Mouse (Mus musculus): ENCODE results near the gene Olfr547. TPM values are rescaled to one million over a fixed set of nuclear protein-coding genes. Genes with fewer than 3 reads are reported as not detected.
A peak's percentile ranks its signal among the peaks of the same experiment; 100 is the strongest.
"Not testable (repeated sequence)": the region's sequence is repeated elsewhere in the genome, so short reads cannot be mapped to it uniquely, and the experiment has no call there.

Olfr547 gene
- not detected for total RNA-seq (2021)
- long read RNA-seq, experiment 1 = 0 reads
- long read RNA-seq, experiment 2 = 0 reads

DNA sequence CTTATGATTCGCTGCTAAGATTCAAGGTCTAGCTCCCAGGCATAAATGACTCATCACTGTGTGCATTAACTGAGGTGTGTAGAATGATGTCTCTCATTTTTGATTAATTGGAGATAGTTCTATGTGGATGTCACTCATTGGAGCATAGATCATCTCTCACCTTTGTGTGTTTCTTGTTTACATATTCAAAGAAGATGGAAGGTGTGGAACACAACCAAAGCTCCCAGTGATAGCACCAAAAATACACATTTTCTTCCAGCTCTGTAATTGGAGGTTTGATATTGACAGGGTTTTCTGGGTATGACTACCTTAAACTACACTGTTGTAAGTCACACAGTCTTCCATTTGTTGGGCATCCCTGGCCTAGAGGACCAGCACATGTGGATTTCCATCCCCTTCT, at the start of gene Olfr547:
Gene Olfr547 (plus strand): TSS at position 301 of the 400 bp plus-strand sequence.
- DNase-seq = no peak

DNA sequence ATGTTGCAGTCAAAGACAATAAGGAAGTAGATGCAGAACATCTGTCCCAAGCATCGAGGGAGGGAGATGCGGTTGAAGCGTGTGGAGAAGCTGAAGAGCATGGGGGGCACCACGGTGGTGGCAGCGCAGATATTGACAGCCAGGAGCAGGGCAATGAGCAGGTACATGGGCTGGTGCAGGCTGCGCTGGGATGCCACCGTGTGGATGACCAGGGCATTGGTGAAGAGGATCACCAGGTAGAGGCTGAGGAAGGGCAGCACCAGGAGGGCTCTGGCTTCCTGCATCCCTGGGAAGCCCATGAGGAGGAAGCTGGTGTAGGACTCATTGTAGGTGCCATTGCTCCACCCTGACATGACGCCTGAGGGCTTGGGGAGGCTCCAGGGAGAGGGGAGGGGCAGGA, 49.8 kb upstream of the Olfr547 start:
- DNase-seq = not testable (repeated sequence)

GRCm38 (mm10) chr7:102486105-102486504, 48.4 kb upstream of the Olfr547 start:
- DNase-seq = no peak

DNA sequence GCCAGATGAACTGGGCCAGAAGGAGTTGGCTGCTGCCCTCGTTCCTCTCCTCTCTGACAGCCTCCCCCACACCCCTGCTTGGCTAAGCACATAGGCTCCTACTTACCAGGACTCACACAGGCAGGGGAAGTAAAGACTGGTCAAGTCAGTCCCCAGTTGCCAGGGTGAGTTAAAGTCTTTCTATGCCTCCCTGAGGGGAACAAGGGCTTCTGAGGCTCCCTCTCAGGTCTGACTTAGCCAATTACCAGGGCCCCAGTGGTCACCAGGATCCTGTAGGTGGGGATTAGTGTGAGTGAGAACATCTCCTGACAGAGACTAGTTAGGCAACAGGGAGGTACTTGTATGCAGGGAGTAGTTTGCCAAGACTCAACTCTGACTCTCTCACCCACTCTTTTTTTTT, 46.4 kb upstream of the Olfr547 start, which contains the start of gene Olfr544:
Gene Olfr544 (minus strand): TSS at position 153 of the 400 bp plus-strand sequence.
- no peak for DNase-seq

- not testable (repeated sequence) for DNase-seq
Measured at GRCm38 (mm10) chr7:102494416-102494815, 40.1 kb upstream of the Olfr547 start.

GRCm38 (mm10) chr7:102499473-102499872, 35.1 kb upstream of the Olfr547 start, which contains the start of gene Olfr545:
Olfr545 (minus strand) TSS chr7:102499573.
- no peak for DNase-seq

DNA sequence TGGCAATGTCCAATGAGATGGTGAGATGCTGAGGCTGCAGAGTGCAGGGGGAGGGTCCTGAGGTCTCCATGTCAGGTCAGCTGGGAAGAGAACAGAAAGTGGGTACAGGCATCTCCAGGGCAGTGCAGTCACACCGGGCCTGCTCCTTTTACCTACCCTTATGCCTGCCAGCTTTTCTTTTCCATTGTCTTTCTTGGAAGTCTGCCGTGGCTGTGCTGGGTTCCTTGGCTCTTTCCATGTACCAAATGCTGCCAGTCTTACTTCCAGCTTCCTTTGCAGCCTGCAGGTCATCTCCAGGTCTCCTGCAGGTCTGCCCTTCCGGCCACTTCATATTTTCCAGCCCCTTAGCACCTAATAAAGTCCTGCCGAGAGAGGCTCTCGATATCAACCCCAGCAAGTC, 32.6 kb upstream of the Olfr547 start:
- DNase-seq = no peak

- DNase-seq = peak; percentile 71 to 78
Measured at GRCm38 (mm10) chr7:102506848-102507247, 27.7 kb upstream of the Olfr547 start.

GRCm38 (mm10) chr7:102508066-102508465, 26.5 kb upstream of the Olfr547 start:
- DNase-seq = no peak

- DNase-seq = no peak
Measured at GRCm38 (mm10) chr7:102508666-102509065, 25.9 kb upstream of the Olfr547 start.

DNA sequence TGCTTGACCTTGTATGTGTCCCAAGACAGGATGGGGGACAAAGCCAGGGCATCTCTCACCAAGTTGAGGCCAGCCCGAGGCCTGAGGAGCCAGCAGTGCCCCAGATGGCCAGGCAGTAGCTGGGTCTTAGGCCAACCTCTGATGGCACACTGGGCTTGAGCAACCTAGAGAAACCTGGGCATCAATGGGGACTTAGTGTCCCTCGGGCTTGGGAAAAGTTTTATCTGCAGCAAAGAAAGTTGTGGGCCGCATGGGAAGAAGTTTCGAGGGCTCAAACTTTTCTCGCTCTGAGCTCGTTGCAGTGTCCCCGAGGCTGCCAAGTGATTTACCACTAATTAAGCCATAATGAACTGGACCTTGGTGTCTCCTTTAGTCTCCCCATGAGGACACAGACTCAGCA, 24.8 kb upstream of the Olfr547 start:
- no peak for DNase-seq

GRCm38 (mm10) chr7:102511927-102512326, 22.6 kb upstream of the Olfr547 start:
- DNase-seq = no peak

DNA sequence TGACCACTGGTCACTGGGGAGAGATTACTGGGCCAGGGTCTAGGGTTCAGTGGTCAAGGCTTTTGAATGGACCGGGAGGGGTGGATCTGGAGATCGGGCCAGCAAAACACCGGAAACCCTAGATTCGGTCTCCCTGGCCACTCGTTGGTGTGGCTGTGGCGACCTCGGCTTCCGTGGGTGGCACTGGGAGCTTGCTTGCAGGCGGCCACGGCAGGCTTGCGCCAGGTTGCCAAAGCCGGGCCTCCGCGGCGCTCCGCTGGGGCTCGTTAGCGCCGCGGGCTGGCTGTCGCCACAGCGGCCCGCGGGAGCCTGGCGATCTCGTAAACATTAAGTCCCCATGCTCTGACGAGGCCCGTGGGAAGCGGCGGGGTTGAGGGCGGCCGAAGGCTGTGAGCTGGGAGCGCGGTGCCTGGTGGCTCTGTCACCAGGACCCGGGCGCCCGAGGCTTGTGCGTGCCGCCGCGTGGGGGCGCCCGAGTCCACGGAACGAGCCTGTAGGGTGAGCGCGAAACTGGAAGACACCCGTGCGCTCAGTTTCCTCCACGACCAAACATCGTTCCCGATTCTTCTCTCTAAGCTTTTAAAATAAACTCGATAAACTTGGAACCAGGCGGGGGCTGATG, 21.6 kb upstream of the Olfr547 start:
- DNase-seq = peak; percentile 91 to 96

DNA sequence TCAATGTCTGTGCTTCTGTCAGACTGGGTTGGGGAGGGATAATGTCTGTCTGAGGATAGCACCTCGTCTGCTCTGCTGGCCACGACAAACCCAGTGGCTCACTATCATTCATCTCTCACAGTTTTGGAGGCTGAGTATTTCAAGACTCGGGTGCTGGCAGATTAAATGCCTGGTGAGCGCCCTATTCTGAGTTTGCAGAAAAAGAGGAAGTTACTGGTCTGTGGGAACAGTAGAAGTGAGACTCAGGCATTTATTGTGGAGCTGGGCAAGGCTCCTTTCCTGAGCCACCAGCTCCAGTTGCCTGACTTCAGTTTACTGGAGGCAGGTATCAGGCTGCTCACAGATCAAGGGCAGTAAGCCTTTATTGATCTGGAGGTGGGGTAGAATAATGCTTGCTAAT, 20.4 kb upstream of the Olfr547 start:
- no peak for DNase-seq

DNA sequence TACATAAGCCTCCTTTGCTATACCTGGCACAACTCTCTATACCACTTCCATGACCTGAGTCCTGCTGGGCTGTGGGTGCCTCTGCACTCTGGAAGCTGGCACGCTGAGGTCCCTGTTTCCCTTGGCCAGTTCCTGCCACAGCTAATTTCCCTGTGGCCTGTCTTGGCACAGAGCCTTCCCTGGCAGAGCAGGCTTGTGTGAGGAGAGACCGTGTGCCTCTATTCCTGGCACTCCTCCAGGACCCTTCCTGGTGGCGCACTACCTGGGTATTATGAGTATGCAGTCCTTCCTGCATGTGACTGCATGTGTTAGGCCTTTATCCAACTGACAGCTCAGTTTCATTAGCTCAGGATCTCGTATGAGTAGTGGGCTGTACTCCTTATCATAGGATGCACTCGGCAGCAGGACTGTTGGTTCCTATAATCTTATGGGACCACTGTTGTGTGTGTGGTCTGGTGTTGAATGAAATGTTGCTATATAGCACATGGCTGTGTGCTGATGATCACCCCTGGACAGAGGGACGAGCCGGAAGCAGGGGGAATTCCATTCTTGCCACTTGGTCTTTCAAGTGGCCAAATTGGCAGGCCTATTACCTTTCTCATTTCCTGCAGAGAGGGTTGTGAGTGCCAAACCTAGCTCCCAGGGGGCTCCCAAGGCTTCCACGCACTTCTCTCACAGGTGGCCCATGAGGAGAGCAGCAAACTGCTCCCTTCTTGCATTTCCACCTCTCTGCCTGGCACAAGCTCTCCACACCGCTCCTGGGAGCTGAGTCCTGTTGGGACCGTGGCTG, 18.1 kb upstream of the Olfr547 start:
- peak; percentile 14 to 58 for DNase-seq

DNA sequence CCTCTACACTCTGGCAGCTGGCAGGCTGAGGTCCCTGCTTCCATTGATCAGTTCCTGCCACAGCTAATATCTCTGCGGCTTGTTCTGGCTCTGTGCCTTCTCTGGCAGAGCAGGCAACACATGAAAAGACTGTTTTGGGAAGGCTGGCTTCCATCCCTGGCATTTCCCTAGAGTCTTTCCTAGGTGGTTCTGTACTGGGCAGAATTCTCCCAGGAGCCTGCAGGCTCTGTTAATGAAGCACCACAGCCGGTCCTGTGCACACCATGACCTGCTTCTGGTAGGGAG, 17.6 kb upstream of the Olfr547 start:
- DNase-seq = peak in 1 of 2 experiments; percentile 36

DNA sequence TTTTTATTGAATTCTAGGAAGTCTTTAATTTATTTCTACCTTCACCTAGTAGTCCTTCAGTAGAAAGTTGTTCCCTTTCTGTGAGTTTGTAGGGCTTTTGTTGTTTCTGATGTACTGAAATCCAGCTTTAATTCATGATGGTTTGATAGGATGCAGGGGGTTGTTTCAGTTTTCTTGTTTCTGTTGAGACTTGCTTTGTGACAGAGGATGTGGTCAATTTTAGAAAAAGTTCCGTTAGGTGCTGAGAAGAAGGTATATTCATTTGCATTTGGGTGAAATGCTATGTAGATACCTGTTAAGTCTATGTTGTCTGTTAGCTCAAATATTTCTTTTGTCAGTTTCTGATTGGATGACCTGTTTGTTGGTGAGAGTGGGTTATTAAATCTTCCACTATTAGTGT, 5.5 kb upstream of the Olfr547 start:
- no peak for DNase-seq

DNA sequence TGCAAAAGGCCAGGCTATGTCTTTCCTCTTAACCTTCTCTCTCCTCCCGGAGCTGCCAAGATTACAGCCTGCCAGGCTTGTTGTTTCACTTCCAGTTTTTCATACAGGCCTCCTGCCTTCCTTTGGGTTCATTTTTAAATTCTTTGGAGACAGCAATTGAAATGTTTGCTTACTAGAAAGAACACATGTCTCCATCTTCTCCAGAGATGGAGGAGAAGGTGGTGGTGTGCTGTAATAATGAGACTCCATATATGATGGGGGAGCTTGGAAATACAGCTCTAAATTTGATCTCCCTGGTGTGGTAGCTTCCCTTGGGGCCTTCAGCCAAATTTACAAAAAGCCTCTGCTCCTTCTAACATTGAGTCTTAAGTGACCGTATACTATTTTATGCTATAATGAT, 6.0 kb downstream of the Olfr547 start, which contains the start of gene Olfr548-ps1:
Gene Olfr548-ps1 (plus strand): TSS at position 301 of the 400 bp plus-strand sequence.
- DNase-seq = no peak

DNA sequence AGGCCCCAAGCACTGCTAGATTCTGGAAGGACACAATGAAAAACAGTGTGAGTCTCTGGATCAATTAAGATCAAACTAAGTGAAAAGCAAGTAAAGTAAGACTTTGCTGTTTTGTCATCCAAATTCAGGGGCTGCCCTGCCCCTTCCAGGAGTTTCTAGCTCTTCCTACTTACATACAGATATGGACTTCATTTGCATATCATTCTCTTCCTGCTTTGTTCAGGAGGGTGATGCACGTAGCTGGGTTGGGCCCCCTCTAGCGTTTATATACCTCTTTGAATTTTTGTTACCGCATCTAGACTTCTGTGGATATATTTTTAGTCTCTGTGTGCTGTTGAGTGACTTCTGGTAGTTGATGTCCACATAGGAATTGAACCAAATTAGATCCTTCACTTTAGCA, 6.7 kb downstream of the Olfr547 start:
- DNase-seq = no peak

GRCm38 (mm10) chr7:102549570-102549969, 15.0 kb downstream of the Olfr547 start, which contains the start of gene Olfr549:
Olfr549 (plus strand) TSS chr7:102549870.
- DNase-seq = no peak

DNA sequence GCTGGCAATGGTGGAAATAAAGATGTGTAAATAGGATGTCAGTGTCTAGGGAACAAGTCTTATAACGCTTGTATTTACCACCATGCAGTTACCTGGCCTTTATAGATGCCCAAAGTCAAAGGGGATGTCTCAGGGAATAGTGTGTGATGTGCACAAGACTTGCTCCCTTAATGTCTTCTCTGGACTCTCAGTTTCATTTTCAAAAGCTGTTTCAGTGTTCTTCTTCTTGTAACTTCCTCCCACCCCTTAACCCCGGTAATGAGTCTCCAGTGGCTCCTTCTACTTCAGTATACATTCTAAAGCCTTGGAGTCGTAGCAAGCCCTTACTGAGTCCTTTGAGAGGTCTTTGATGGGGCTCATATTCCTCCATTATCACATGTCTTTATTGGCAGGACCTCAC, 18.7 kb downstream of the Olfr547 start:
- no peak for DNase-seq

DNA sequence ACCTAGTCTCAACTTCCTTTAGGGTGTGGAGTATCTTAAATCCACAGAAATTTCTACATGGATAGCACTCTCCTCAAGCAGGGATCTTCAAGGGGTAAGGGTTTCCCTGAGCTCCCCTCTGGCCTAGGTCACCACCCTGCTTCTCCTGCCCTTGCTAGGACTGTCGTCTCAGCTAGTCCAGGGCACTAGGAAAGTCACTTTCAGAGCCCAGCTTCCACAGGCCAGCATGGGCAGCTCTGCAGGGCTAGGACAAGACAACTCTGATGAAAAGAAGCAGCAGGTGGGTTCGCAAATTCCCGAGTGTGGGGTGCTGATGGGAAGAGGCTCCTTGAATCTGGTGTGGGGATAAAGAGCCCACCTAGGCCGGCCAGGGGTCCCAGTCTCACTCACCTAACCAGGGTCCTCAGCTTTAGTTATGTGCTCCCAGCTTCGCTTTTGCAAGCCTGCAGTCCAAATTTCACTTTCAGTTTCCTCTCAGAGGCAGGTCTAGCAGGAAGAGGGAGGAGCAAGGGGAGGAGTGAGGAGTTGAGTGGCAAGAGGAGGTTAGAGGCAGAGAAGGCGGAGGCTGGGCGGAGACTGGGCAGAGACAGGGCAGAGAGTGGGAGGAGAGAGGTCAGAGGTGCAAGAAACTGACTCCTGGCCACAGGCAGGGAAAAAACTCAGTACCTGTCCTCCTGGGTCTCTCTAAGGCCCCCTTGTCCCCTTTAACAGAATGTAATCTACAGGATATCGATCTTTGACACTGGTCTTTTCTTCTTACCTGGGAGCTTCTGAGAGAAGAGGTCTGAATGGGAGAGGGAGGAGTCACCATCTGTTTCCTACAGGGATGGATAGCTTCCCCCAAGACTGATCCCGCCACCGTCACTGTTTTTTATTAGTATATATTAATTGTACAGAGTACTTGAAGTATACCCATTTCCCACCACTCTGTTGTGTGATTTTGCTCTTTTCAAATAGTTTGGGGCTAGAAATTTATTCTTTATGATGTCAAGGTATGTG, 30.7 kb downstream of the Olfr547 start, which contains the start of gene Trim21:
Gene Trim21 (minus strand): TSS at position 488 of the 999 bp plus-strand sequence.
- DNase-seq = peak; percentile 94 to 95
